14 mouse cellular contexts compared by ENCODE assay signal in the genomic region with DNA sequence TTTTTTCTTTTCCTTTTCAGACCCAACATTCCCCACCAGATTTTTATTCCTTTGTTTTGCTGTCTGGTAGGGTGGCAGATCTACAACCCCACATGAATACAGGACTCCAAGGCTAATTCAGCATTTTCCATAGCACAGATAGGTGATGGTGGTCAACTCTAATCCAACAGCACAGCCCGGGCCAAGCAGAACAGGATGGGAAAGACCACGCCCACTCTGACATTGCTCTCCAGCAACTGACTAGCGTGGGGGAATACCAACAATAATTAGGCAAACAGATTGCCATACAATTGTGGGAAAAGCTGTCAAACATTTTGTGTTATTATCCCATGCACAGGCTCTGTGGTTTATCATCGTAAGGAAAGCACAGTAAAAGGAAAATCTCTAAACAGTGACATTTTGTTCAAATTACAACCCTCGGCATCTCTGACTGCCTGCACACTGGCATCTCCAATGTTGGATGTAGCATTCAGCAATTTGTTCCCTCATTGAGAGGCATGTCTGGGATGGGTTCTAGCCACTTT.
"Had no signal": no experiment of that assay in that cellular context is flagged by ENCODE, and none has a peak within 500 bp of the region (broad histone marks: within the 10 kb centered on the region; RNA-seq: fewer than 3 reads in every experiment).

No protein-coding gene starts in this region.

- H3K4me2 ChIP-seq: limb, embryonic 15.5 days; liver, embryonic 12.5 days; lung, embryonic 15.5 days; midbrain, embryonic 11.5 days; midbrain, embryonic 15.5 days; neural tube, embryonic 12.5 days had no signal

- H3K27me3 ChIP-seq: limb, embryonic 15.5 days; liver, embryonic 12.5 days; lung, embryonic 15.5 days; megakaryocyte, embryonic 14.5 days; midbrain, embryonic 15.5 days; neural tube, embryonic 12.5 days had no signal

- H3K27ac ChIP-seq: kidney, postnatal 0 days; limb, embryonic 15.5 days; liver, embryonic 12.5 days; lung, embryonic 15.5 days; macrophage; midbrain, embryonic 15.5 days; neural tube, embryonic 12.5 days; stomach, postnatal 0 days had no signal

- ATAC-seq: liver, embryonic 12.5 days; midbrain, embryonic 15.5 days had no signal

- H3K9ac ChIP-seq: limb, embryonic 15.5 days; liver, embryonic 12.5 days; lung, embryonic 15.5 days; midbrain, embryonic 15.5 days; neural tube, embryonic 12.5 days had no signal

- H3K36me3 ChIP-seq: limb, embryonic 15.5 days; liver, embryonic 12.5 days; lung, embryonic 15.5 days; midbrain, embryonic 15.5 days; neural tube, embryonic 12.5 days had no signal

- H3K4me3 ChIP-seq: limb, embryonic 15.5 days; liver, embryonic 12.5 days; lung, embryonic 15.5 days; megakaryocyte, embryonic 14.5 days; midbrain, embryonic 15.5 days; neural tube, embryonic 12.5 days had no signal

- H3K4me1 ChIP-seq: liver, embryonic 12.5 days; neural tube, embryonic 12.5 days had no signal

- H3K9me3 ChIP-seq: limb, embryonic 15.5 days; liver, embryonic 12.5 days; lung, embryonic 15.5 days; megakaryocyte, embryonic 14.5 days; midbrain, embryonic 15.5 days; neural tube, embryonic 12.5 days had no signal

- DNase-seq: kidney, adult 11 months; kidney, adult 9 months; kidney, postnatal 4 days; lung, postnatal 14 days had no signal
